12 mouse cellular contexts compared by ENCODE assay signal in the genomic region with DNA sequence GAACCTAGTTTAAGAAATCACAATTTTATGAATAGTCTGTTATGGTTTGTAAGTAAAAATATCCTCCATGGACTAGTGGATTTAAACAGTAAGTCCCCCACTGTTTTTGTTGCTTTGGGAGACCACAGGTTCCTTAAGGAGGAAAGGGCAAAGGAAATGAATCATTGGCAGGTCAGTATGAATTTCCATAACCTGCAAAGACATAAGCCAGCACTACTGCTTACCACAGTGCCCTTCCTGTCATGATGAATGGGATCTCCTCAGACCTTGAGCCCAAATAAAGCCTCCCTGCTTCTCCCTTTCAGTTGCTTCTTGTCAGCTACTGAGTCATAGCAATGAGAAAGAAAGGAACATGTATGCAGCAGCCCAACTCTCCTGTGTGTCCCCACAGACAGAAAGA.
"Had no signal": no experiment of that assay in that cellular context is flagged by ENCODE, and none has a peak within 500 bp of the region (broad histone marks: within the 10 kb centered on the region; RNA-seq: fewer than 3 reads in every experiment).

No protein-coding gene starts in this region.

- H3K27me3 ChIP-seq: limb, embryonic 15.5 days; liver, embryonic 13.5 days; midbrain, embryonic 13.5 days; neural tube, embryonic 15.5 days had no signal

- H3K4me3 ChIP-seq: left cerebral cortex, adult 2 months; limb, embryonic 15.5 days; liver, embryonic 13.5 days; midbrain, embryonic 13.5 days; myocyte; neural tube, embryonic 15.5 days had no signal

- H3K36me3 ChIP-seq: limb, embryonic 15.5 days; liver, embryonic 13.5 days; midbrain, embryonic 13.5 days; neural tube, embryonic 15.5 days had no signal

- H3K27ac ChIP-seq: left cerebral cortex, adult 2 months; limb, embryonic 15.5 days; liver, embryonic 13.5 days; midbrain, embryonic 13.5 days; neural tube, embryonic 15.5 days; stomach, postnatal 0 days had no signal

- DNase-seq: kidney, postnatal 14 days; liver, embryonic 13.5 days; liver, postnatal 0 days; right cerebral cortex, adult 18-20 months; right cerebral cortex, postnatal 25 days; thymus, postnatal 4 days had no signal

- H3K4me1 ChIP-seq: limb, embryonic 15.5 days; liver, embryonic 13.5 days; midbrain, embryonic 13.5 days; neural tube, embryonic 15.5 days had no signal

- H3K4me2 ChIP-seq: limb, embryonic 15.5 days; liver, embryonic 13.5 days; midbrain, embryonic 13.5 days; neural tube, embryonic 15.5 days had no signal

- ATAC-seq: liver, postnatal 0 days; midbrain, embryonic 13.5 days had no signal

- H3K9me3 ChIP-seq: limb, embryonic 15.5 days; liver, embryonic 13.5 days; midbrain, embryonic 13.5 days; neural tube, embryonic 15.5 days had no signal

- H3K9ac ChIP-seq: limb, embryonic 15.5 days; liver, embryonic 13.5 days; liver, postnatal 0 days; midbrain, embryonic 13.5 days; neural tube, embryonic 15.5 days had no signal
